Mouse (Mus musculus): Measurements from ENCODE around the gene Fbxo44.

DNA sequence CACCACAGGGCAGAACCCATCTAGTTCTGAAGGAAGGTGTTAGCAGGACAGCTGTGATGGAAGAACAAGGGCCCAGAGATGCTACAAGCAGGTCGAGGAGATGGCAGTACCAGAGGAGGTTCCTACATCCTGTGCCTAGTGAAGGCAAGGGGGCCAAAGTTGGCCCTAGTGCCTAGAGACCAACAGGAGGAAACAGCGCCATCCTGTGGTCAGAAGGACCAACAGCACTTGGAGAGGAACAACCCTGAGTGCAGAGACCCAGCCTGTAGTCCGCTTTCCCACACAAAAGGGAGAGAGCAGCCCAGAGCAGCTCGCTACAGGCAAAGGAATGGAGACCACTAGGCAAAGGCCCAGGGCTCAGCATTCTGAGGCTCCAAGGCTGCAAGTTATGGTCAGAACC, 25.5 kb upstream of the Fbxo44 start:
- TF ChIP-seq CTCF (conservative IDR thresholded peaks at IDR 0.05; ENCODE audit: insufficient read depth, insufficient read length, low read depth, low read length): no peak
- TF ChIP-seq POLR2A (IDR thresholded peaks at IDR 0.05; ENCODE audit: low read depth, low read length): no peak

All from kidney, adult 2 months (tissue).